Mouse (Mus musculus) testis, postnatal 14 days (tissue): ENCODE measurements around the gene Cadps.

Experiments
- DNase-seq: peaks from one replicate; pipeline ENCODE4 v3.0.0; 2021; ENCODE audit warnings: low spot score

Cadps gene

DNA sequence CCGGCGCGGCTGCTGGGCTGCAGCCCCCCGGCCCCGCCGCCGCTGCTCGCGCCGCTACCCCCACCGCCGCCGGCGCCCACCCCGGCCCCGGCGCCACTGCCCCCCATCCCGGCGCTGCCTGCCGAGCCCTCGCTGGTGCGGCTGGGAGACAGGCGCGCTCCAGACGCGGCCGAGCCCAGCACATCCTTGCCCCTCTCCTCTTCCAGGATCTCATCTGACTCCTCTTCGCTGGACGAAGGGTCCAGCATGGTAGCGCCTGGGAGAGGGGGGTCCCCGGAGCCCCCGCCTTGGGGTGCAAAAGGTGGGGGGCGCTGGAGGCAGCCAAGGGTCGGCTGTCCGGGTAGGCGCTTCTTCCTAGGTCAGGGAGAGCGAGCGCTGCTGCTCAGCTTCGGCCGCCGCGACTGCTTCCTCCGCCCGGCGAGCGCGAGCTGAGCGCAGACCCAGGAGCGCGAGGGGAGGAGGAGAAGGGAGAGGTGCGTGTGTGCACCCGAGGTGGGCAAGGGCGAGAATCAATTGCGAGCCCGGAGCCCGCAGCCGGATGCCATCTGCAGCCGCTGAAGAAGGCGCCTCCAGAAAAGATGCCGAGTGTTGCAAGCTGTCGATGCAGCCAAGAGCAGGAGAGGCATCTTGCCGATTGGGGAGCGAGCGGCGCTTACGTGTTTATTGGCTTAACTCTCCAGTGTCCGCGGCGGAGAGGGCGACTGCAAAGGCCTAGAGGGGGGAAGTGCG, at the start of gene Cadps:
Gene Cadps (minus strand): TSS at position 589 of the 729 bp plus-strand sequence.
- peak; percentile 6 for DNase-seq

DNA sequence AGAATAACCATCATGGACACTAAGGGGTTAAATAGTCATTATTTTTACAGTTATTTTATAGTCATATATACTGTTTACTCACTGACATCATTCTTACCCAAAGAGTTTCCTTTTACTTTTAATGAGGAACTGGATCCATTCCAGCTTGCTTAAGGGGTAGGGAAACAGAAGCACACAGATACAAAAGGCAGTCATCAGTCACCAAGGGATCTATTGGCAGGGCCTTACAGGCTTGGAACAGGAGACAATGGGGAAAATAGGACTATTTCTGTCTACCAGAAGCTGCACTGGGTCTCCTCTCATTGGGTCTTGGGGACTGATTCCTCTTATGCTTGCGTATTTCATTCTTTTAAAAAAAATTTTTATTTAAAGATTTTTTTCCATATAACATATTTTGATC, 46.7 kb upstream of the Cadps start:
- DNase-seq, result no peak

DNA sequence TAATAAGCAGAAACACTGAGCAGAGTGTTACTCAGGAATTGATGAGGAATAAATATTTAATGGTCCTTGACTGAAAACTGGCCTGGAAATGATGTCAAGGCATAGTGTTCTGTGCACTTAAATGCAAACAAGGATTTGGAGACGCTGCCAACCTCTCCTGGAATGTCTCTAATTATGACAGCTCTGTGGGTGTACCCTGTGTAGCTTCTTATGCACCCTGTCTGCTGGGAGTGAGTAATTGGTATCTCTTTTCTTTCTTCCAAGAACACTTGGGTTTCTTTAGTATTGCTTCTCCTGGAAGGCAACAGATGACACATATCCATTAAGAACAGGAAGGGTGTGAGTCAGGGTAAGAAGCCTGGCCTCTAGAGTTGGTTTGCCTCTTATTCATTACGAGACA, 42.4 kb upstream of the Cadps start:
- DNase-seq, result no peak

DNA sequence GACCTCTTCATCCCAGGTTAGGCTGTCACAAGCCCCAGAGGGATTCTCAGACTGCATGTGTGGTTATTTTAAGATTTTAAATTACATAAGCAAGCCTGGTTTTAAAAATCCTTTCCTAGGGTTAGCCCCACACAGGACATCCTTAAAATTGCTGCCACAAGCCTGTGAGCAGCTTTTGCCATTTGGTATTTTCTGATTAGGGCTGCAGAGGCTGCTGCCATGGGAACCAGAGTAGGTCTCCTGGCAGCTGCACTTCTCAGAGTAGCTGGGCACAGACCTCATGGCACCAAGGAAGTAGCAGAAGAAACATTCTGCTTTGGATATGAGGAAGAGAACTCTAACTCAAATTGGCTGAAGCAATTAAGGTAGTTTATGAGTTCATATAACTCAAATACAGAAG, 21.0 kb upstream of the Cadps start:
- DNase-seq, result no peak

DNA sequence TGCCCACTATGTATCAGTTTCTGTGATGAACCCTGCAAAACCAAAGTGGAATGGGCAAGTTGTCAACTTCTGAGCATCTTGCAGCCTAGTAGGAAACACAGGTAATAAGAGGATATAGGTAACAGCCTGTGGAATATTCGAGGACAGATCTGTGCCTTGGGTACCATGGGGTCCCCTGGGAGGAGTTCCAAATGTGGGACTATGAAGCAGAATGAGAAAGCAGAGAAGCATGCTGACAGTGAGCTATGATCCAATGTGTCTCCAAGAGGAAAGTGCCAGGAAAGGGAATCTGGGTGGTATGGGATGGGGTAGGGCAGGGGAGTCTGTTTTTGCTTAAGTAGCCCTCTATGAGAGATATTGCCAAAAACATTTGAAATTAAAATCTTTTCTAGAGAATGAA, 16.6 kb upstream of the Cadps start:
- no peak for DNase-seq

DNA sequence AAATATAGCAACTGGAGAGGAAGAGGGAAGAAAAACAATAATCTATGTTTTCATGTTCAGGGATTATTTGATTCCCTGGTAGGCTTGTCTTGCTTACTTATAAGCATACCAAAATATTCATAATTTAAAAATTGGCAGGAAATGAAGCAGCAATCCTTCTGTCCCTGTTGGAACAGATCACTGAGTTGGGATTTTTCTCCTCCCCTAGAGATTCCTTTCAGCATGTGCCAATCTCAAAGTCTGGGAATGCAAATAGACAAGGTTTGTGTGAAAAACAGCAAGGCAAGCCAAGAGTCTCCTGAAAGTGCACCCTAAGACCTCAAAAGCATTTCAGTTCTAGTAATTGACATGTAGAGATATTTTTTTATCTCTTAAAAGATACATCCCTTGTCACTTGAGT, 16.1 kb upstream of the Cadps start:
- DNase-seq, result no peak

DNA sequence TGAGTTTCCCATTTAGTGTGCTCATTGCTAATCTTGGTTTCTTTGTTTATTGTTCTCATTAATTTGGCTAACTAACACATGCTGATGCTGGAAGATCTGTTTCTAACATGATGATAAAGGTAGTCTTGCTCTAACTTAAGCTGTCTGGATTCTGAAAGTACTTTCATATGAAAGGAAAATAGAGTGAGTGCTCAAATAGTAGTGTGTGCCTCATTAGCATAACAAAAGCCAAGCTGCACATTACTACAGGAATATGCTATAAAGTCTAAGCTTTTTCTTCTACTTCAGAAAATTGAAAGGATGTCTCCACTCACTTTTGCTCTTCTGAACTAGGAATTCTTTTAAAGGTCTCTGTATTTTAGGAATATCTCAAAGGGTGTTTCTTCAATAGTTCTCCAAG, 15.4 kb upstream of the Cadps start:
- no peak for DNase-seq

DNA sequence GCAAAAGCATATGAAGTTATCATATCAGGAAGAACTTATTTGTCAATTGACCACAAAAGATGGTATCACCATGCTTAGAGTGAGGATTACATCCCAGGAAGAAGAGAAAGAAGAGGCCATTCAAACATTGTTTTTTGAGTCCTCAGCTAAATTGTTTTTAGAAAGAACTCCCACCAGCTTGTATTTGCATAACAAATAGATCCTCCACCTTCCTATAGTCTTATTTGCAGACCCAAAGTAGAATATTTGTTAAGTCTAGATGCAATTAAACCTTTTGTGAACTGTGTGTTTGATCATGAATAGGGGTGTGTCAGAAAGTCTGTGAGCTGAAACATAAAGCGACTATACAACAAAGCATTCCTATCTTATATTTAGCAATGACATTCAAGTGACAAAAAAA, 15.0 kb upstream of the Cadps start:
- no peak for DNase-seq

DNA sequence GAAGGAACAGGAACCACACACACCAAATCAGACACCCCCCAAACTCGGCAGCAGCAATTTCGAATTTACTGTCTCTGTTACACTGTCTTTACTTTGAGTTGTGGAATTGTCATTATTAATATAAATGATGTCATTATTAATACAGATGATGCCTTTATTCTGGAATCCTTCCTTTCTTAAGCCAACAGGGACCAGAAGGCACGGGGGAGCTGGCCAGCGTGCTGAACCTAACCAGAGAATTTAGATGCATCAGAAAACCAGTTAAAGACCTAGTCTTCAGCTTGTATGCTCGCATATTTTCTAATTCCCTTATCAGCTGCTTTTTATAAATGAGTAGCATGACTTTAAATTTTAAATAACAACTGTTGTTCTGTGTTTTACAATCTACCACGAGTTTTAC, 902 bp upstream of the Cadps start:
- DNase-seq, result peak; percentile 19

DNA sequence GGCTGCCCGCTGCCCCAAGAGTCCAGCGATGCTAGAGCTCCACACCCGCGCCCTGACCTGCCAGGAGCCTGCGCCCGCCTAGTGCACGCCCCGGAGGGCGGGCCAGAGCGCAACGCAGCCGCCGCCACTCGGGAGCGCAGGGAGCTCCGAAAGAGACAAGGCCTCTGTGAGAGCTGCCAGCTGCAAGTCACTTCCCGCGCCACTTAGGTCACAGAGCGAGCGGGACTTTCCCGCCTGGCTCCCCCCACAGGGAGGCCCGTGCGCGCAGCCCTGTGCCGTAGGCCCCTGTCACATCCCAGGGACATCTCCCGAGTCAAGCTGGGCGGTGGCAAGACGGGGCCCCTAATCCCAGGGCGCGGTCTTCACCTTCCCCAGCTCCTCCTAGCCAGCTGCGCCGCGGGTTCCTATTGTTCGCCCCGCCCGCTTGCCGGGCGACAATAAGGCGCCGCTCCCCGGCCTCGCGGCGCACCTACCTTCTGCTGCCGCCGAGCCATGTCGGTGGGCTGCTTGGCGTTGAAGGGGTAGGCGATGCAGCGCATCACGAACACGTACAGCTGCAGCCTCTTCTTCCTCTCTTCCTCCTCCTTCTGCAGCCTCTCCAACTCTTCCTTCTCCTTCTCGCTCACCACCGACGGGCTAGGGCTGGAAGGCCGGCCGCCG, 918 bp downstream of the Cadps start:
- peak; percentile 20 for DNase-seq

DNA sequence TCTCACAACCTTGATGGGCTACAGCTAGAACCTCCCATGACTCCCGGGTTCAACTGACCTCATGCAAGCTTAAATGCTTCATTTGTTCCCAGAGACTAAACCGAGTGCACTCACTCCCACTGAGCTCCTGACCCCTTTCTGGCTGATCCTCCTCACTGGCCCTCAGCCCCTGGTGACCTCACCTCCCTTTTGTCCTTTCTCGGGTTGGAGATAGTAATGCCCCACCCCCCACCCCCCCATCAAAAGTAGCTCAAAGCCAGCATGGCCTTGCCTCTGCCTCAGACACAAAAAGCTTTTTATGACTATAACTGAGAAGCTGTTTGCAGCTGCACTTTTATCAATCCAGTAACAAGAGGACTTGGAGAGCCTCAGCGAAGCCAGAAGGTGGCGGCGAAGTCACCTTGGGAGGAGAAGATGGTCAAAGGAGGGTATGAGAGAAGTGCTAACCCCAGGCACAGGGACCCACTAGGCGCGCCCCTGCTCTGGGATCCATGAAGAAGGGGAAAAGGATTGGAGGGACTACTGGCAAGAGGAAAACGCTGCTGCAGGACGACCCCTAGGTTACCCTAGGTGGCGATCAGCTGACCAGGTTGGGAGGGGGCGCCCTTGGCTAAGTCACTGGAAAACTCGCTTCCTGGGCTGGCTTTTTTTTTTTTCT, 1.6 kb downstream of the Cadps start:
- no peak for DNase-seq

DNA sequence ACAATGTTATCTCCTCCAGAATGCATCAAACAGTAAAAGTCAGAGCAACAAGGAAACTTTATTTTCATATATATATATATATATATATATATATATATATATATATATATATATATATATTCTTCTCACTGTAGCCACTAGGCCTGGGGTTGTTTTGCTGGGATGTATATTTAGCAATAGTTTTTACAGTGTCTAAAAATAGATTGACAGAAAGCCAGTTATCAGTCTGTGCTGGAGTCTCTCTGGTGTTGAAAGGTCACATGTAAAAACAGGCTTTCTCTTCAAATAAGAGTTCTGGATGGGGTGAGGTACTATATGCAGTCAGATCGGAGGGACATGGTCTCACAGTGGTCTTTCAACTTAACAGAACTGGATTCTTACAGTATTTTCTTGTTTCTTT, 2.7 kb downstream of the Cadps start:
- DNase-seq, result no peak

DNA sequence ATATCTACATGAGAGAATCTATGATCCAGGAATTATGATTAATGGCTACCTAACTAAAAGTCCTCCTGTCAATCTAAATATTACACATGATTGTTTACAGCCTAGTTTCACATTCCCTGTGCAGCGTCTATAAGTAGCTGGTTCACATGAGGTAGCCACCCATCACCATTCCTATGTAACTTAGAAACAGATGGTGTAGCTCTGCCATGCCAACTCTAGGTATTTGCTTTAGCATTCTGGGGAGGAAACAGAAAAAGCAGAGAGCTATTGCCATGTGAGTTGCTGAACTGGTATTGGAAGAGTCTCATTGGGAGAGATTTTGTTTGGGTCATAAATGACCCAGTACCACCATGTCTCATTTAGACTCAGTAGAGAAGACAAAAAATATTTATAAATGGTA, 4.4 kb downstream of the Cadps start:
- DNase-seq, result no peak

DNA sequence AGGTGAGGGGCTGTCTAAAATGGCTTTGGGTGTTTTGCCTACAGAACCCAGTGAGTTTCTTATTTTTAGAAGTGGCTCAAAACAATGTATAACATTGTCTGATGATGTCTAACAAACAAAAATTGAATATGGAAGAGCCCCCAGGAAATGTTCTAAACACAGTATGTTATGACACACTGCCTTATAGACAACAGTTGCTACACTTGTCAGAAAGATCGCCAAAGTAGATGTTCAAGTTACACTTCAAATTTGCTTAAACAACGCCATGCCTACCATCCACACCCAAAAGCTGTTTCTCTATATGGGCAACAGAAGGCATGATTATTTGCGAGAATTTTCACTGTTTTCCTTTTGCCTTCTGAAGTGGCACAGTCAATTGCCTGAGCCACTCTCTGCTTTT, 10.8 kb downstream of the Cadps start:
- no peak for DNase-seq

DNA sequence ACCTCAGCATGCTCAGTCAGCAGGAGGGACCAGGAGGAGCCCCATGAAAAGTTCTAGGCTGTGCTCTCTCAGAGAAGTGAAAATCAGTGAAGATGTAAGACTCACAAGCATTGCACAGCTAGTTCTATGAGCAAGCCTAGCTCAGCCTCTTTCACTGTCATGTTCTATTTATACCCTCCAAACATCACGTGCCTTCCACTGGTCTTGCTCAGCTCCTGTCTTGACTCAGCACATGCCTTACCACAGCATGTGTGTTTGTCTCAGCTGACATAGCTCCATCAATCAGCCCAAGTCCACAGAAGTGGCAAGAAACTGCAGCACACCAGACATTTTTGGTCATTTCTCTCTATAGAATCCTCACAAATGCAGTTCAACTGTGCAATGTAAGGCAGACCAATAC, 19.9 kb downstream of the Cadps start:
- no peak for DNase-seq

DNA sequence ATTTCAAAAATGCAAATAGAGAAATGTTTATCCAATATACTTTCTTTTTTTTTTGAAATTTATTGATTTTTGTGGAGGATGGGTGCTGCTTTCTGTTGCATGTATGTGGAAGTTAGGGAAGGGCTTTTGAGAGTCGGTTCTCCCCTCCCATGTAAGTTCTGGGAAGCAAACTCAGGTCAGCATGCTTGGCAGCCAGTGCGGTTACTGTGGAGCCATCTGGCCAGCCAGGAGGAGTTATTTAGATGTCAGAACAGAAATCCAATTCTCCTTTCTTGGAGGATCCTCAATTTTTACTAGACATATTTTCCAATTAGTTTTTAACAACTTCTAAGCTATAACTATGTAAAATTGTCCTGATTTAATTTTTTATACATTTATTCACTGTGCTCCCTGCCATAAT, 21.8 kb downstream of the Cadps start:
- DNase-seq, result no peak

DNA sequence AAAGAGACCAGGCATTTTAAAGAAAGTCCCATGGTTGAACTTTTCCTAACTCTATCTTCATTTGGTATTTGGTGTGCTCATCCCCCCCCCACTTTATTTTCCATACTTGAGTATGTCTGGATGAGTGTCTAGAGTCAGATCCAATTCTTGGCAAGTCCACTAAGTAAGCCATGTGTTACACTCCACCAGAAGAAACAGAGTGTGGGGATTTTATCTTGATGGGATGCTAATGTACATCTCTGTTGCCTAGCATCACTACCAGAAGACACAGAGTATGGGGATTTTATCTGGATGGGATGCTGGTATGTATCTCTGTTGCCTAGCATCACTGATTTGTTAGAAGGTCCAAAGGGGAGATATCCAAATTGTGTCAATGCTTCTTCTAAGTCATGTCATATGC, 24.0 kb downstream of the Cadps start:
- no peak for DNase-seq

DNA sequence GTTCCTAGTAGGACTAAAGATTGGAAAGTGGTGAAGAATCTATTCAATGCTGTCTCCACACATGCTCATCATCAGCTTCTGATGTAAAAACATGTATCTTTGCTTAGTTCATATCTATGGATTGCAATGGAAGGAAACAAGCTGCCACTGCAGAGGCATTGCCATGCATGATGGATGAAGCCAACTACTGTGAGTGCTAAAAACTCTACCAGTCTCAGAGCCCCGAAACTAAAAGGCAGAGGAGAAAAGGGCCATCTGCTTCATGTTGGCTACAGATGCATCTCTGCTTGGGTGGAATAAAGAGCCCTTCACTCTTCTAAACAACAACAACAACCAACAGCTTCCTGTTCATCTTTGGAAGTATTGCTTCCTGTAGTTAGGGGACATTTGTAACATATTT, 38.6 kb downstream of the Cadps start:
- no peak for DNase-seq

DNA sequence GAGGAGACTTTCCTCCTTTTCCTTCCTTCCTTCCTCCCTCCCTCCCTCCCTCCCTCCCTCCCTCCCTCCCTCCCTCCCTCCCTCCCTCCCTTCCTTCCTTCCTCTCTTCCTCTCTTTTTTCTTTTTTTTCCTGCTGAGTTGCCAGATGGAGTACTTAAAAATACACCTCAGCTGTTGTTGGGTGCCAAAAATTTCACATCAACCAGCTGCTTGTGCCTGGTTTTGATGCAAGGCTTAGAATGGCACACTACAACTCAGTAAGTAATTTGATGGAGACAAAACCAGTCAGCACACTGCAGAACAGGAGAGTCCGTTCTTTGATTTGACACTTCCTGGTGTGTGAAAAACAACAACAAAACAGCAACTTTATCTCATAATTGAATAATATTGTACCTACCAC, 42.9 kb downstream of the Cadps start:
- DNase-seq, result no peak

DNA sequence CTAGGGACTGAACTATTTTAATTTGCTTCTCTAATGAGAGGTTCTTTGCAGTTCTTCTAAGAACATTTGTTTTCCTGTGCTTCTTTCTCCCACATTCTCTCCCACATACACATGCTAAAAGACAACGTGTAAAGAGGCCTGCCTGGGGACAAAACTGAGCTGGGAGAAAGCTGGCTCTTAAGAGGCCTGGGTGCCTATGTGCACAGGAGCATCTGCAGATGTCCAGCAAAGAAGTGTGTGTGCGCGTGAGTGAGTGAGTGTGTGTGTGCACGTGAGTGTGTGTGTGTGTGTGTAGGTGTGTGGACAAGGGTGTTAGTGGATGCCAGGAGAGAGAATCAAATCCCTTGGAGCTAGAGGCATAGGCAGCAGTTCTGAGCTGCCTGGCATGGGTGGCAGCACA, 44.9 kb downstream of the Cadps start:
- DNase-seq, result no peak

DNA sequence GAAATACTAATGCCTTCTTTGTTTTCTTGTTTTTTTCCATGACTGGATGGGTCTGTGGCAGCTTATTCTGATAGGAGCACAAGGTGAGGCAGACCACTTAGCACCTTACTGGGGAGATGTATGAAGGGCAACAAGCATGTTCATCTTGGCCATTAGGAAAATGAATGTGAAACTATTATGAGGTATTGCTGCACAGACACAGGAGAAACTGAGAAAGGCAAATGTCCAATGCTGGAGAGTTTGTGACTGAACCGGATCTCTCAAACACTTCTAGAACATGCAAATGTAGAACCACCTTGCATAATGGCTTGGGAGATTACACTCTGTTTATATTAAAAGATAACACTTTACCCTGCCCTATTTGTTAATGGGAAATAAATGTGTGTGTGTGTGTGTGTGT, 54.0 kb downstream of the Cadps start:
- DNase-seq, result no peak

DNA sequence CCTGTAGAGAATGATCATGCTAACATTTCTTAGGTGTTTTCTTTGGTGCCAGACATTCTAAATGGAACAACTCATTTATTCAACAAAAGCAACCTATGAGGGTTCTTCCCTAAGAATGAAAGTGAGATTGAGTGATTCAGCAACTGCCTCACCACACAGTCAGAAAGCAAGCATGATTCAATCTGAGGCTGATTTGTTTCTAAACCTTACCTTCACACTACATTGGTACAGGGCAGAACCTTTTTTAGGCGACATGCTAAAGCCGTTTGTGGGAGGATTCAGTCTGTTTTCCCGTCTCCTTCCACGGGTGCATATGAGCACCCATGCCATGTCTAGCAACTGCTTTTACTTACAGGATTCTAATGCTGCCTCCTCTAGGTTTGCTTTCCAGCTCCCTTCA, 69.6 kb downstream of the Cadps start:
- no peak for DNase-seq

DNA sequence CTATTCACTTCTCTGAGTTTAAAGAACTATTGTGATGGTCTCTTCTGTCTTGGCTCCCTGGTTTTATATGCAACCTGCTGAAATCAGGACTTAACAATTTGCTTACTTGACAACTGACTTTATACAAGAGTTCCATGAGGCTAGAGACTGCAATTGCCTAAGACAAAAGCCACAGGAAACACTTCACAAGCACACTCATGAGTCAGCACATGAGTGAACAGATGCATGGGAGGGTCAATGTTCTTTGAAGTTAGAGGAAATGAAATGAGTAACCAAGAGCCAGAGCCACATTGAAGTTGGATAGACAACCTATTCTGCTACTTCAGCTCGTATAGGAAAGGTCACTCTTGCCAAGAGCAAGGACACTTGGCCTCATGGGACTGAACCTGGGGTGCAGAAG, 71.1 kb downstream of the Cadps start:
- no peak for DNase-seq

DNA sequence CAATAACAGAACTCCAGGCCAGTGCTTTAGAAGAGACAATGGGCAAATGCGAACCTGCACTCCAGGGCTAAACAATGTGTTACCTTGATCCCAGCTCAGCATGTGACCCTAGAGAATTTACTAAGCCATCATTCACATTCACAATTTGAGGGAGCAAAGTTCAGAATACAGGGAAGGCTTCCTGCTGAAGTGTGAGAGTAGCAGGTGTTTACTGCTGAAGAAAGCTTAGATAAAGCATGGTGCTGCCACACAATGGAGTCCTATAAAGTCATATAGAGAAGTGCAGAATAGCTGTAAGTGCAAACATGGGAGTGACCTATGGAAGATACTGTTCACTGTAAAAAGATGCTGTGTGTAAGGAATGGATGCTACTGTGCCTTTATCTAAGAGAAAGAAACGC, 91.9 kb downstream of the Cadps start:
- no peak for DNase-seq
